Mouse (Mus musculus): ENCODE data around the gene Syn2. TPM values are rescaled to one million over a fixed set of nuclear protein-coding genes. Genes with fewer than 3 reads are reported as not detected.
"Not testable (repeated sequence)": the region's sequence is repeated elsewhere in the genome, so short reads cannot be mapped to it uniquely, and the experiment has no call there.

The Syn2 gene
- polyA plus RNA-seq, 1 experiment from 2014 or later = 23.3 TPM

DNA sequence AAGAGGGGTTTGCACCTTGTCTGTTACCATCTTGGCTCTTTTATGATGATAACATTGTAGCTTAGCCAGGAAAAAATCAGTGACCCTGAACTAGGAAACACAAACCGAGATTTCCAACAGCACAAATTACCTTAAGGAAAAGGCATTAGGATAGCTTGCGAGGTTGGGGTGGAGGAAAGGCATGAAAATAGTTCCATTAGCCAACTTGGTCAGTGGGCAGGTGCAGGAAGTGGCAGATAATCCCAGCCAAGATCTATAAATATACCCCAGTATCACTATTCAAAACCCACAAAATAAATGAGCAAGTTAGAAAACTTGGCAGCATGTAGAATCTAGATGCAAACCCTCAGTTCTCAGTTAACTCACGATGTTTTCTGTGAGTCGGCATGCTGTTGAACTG is 97.1 kb downstream of the Syn2 start:
- Histone ChIP-seq H3K9ac (ENCODE audit: low read length) (no peak overlapping the region), H3K36me3 (ENCODE audit: control insufficient read depth, insufficient read depth, low read length) (no peaks in the 10 kb centered on the region), H3K4me2 (ENCODE audit: low read length) (no peak overlapping the region), H3K9me3 (replicated peaks; ENCODE audit: control insufficient read depth, low read length) (no peaks in the 10 kb centered on the region), H3K4me3 (ENCODE audit: low read depth, low read length) (no peak overlapping the region), H3K27ac (ENCODE audit: low read depth, low read length) (no peak overlapping the region), H3K27me3 (replicated peaks; ENCODE audit: control insufficient read depth, insufficient read depth, low read length) (no peaks in the 10 kb centered on the region), H3K4me1 (ENCODE audit: control insufficient read depth, insufficient read depth, low read length) (no peaks in the 10 kb centered on the region)
- WGBS = 81% methylated on average over 4 of the region's 4 CpGs
- ATAC-seq = no peak
- DNase-seq (ENCODE audit: low spot score) = no peak

DNA sequence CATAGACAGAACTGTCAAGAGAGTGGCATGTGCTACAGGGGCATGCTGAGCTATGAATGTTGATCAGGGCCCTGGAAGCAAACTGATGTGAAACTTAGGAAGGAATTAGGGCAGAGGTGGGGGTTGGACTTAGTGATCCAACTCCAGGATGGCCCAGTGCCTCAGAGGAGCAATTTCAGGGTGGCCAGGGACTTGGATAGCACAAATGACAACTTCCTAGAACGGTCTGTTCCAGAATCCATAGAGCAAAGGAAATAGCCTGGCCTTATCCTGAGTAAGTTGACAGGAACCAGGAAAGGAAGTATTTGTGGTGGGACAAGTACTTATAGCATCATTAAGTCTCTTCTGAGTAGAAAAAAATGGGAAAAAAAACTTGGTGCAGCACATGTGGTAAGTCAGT is 97.9 kb downstream of the Syn2 start:
- ATAC-seq = no peak
- Histone ChIP-seq H3K27me3 (replicated peaks; ENCODE audit: control insufficient read depth, insufficient read depth, low read length) (no peaks in the 10 kb centered on the region), H3K9ac (ENCODE audit: low read length) (no peak overlapping the region), H3K4me2 (ENCODE audit: low read length) (no peak overlapping the region), H3K36me3 (ENCODE audit: control insufficient read depth, insufficient read depth, low read length) (no peaks in the 10 kb centered on the region), H3K9me3 (replicated peaks; ENCODE audit: control insufficient read depth, low read length) (no peaks in the 10 kb centered on the region), H3K27ac (ENCODE audit: low read depth, low read length) (no peak overlapping the region), H3K4me3 (ENCODE audit: low read depth, low read length) (no peak overlapping the region), H3K4me1 (ENCODE audit: control insufficient read depth, insufficient read depth, low read length) (no peaks in the 10 kb centered on the region)
- 96% methylated on average over 1 of the region's 1 CpGs for WGBS
- DNase-seq (ENCODE audit: low spot score) = no peak

DNA sequence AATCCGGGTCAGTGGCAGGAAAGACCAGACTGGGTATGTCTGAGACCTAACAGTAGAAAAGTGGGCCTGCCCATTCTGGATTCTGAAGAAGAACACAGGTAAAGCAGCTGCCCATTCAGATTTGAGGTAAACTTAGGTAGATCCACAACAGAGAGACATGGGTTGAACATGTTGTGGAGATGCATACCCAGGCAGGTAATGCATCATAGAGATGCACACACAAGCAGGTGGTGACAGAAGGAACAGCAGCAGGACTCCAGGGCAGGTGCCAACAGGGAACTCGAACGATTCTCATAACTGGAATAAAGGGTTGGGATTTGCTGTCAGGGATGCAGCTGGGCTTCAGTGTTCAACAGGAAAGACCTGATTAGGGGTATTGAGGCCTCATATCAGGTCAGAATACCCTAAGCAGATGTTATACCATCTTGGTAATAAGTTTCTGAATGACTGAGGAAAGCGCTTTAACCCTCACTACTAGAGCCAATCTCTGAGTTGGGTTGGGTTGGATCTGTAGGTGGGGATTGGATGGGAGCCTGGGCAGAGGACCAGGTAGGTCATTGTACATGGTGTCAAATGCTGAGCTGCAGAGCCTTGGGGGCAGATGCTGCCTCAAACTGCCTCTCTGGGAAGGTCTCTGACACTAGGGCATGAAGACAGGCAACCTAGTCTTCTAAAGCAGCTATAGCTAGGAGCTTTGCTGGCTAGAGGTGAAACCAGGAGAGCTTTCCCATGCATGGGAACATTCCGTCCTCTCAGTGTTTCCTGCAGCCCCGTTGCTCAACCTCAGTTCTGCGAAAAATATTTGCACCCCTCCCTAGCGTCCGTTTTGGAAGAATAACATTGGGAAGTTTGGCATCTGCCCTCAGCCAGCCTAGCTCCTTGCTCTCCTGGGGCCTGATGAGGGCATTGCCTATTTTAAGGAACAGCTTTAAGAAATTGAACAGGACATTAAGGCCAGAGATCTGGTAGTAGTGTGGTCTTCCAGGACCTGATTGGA is 103.6 kb downstream of the Syn2 start:
- Histone ChIP-seq H3K9me3 (replicated peaks; ENCODE audit: control insufficient read depth, low read length) (no peaks in the 10 kb centered on the region), H3K27ac (ENCODE audit: low read depth, low read length) (no peak overlapping the region), H3K9ac (ENCODE audit: low read length) (no peak overlapping the region), H3K36me3 (ENCODE audit: control insufficient read depth, insufficient read depth, low read length) (no peaks in the 10 kb centered on the region), H3K27me3 (replicated peaks; ENCODE audit: control insufficient read depth, insufficient read depth, low read length) (no peaks in the 10 kb centered on the region), H3K4me3 (ENCODE audit: low read depth, low read length) (no peak overlapping the region), H3K4me2 (ENCODE audit: low read length) (no peak overlapping the region), H3K4me1 (ENCODE audit: control insufficient read depth, insufficient read depth, low read length) (no peaks in the 10 kb centered on the region)
- DNase-seq (ENCODE audit: low spot score) = no peak
- WGBS = 87% methylated on average over 9 of the region's 9 CpGs
- ATAC-seq = no peak

DNA sequence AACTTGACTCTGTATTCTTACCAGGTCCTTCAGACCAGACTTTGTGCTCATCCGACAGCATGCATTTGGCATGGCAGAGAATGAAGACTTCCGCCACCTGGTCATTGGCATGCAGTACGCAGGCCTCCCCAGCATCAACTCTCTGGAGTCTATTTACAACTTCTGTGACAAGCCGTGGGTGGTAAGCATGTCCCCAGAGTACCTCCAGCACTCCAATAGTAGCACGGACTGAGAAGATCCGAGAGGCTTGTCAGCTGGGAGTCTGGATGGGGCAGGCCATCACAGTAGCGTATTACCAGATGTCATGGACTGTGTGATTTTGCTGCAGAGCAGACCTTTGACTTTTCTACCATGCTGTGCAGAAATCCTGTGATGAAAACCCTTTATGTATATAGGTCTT is 104.6 kb downstream of the Syn2 start:
- DNase-seq (ENCODE audit: low spot score) (no peak), ATAC-seq (no peak)
- 85% methylated on average over 7 of the region's 7 CpGs for WGBS
- H3K9me3 ChIP-seq (replicated peaks; ENCODE audit: control insufficient read depth, low read length) = no peaks in the 10 kb centered on the region
- H3K4me3 ChIP-seq (ENCODE audit: low read depth, low read length) = no peak overlapping the region
- H3K27me3 ChIP-seq (replicated peaks; ENCODE audit: control insufficient read depth, insufficient read depth, low read length) = no peaks in the 10 kb centered on the region
- no peaks in the 10 kb centered on the region for H3K36me3 ChIP-seq (ENCODE audit: control insufficient read depth, insufficient read depth, low read length)
- H3K9ac ChIP-seq (ENCODE audit: low read length) = no peak overlapping the region
- no peak overlapping the region for H3K27ac ChIP-seq (ENCODE audit: low read depth, low read length)
- H3K4me2 ChIP-seq (ENCODE audit: low read length) = no peak overlapping the region
- H3K4me1 ChIP-seq (ENCODE audit: control insufficient read depth, insufficient read depth, low read length) = no peaks in the 10 kb centered on the region

DNA sequence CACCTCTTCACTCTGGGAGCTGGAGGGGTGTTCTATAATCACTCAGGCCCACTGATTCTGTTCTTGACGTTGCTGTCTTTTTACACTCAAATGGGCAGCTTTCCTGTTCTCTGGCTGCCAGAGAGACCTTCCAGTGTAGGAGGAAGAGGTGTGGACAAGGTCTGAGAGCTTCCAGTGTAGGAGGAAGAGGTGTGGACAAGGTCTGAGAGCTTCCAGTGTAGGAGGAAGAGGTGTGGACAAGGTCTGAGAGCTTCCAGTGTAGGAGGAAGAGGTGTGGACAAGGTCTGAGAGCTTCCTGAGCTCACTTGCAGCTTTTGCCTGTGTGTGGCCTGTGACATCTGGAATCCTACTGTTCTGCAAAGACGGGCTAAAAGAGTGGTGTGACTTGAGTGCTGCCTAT is 105.7 kb downstream of the Syn2 start:
- H3K27ac ChIP-seq (ENCODE audit: low read depth, low read length); H3K36me3 ChIP-seq (ENCODE audit: control insufficient read depth, insufficient read depth, low read length); H3K9ac ChIP-seq (ENCODE audit: low read length); H3K4me1 ChIP-seq (ENCODE audit: control insufficient read depth, insufficient read depth, low read length); H3K27me3 ChIP-seq (replicated peaks; ENCODE audit: control insufficient read depth, insufficient read depth, low read length); H3K9me3 ChIP-seq (replicated peaks; ENCODE audit: control insufficient read depth, low read length); ATAC-seq; H3K4me2 ChIP-seq (ENCODE audit: low read length); H3K4me3 ChIP-seq (ENCODE audit: low read depth, low read length); DNase-seq (ENCODE audit: low spot score): not testable (repeated sequence)
- 45% methylated on average over 2 of the region's 2 CpGs for WGBS

DNA sequence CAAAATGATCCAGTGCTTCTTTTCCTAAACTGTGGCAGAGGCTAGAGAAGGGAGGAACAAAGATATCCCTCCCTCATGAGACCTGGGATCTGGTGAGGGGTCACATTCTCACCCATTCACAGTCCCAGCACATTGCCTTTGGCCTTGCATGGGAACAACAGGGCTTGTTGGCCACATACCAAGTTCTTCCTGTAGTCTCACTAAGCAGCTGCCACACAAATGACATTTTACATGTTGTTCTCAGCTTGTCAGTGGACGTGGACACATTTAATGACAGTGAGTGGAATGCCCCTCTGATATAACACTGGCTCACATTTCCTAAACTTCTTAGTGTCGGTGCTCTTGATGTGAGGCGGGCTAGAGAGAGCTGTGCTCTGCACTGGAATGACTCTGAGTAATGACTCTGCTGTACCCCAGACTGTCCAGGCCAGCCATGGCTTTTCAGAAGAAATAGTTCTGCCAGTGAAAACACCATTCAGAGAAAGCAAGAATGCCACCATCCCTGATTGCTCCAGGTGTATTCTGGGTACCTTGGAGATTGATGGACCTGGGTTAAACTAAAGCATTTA is 106.5 kb downstream of the Syn2 start:
- H3K27ac ChIP-seq (ENCODE audit: low read depth, low read length) = no peak overlapping the region
- no peaks in the 10 kb centered on the region for H3K4me1 ChIP-seq (ENCODE audit: control insufficient read depth, insufficient read depth, low read length)
- no peak overlapping the region for H3K4me3 ChIP-seq (ENCODE audit: low read depth, low read length)
- no peaks in the 10 kb centered on the region for H3K9me3 ChIP-seq (replicated peaks; ENCODE audit: control insufficient read depth, low read length)
- H3K27me3 ChIP-seq (replicated peaks; ENCODE audit: control insufficient read depth, insufficient read depth, low read length) = no peaks in the 10 kb centered on the region
- no peak overlapping the region for H3K4me2 ChIP-seq (ENCODE audit: low read length)
- DNase-seq (ENCODE audit: low spot score) = peak; percentile 27
- WGBS = 49% methylated on average over 3 of the region's 3 CpGs
- H3K36me3 ChIP-seq (ENCODE audit: control insufficient read depth, insufficient read depth, low read length) = 0 out of 2 replicates have a peak, but pooled peaks cover 4% of the 10 kb centered on the region
- no peak for ATAC-seq
- no peak overlapping the region for H3K9ac ChIP-seq (ENCODE audit: low read length)

DNA sequence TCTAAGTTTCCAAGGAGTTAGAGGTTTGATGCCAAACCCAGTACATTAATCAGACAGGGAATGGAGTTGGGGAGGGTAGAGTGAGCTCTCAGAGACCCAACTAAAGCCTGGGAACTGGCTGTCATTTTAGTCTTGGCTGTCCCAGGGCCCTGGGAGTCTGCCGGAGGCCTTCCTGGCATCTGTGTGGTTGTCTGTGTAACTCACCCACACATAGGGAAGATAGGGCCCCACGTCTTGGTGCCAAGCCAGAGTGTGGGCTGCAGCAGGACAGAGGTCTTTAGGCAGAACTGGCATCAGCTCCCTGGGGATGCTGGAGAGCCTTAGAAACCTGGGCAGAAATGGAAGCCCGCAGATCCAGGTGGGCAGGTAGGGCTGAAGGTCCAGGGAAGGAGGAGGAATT is 107.2 kb downstream of the Syn2 start:
- H3K27ac ChIP-seq (ENCODE audit: low read depth, low read length) = no peak overlapping the region

DNA sequence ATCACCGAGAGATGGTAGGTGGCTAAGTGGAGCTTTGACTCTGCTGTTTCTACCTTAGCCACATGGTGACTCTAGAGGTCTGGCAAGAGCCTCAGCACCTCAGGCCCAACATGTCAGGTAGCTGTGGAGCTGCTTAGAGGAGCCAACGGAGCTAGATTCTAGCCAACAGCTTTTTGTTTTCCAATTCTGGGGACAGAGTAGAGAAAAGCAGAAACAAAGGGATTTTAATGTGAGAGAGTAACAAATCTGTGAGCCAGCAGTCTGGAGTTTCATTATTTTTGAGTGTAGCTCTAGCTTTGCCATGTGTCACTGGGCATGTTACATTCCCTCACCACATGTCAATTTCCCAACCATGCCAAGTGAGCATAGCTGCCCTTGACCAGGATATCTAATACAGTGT is 109.5 kb downstream of the Syn2 start:
- no peak for ATAC-seq
- H3K4me1 ChIP-seq (ENCODE audit: control insufficient read depth, insufficient read depth, low read length) = no peaks in the 10 kb centered on the region

More for the DNA sequence above, 107.2 kb downstream of the Syn2 start:
- no peak overlapping the region for H3K4me2 ChIP-seq (ENCODE audit: low read length)
- no peaks in the 10 kb centered on the region for H3K27me3 ChIP-seq (replicated peaks; ENCODE audit: control insufficient read depth, insufficient read depth, low read length)
- H3K9ac ChIP-seq (ENCODE audit: low read length) = no peak overlapping the region
- DNase-seq (ENCODE audit: low spot score) (no peak), ATAC-seq (no peak)
- no peaks in the 10 kb centered on the region for H3K4me1 ChIP-seq (ENCODE audit: control insufficient read depth, insufficient read depth, low read length)
- H3K9me3 ChIP-seq (replicated peaks; ENCODE audit: control insufficient read depth, low read length) = no peaks in the 10 kb centered on the region
- 94% methylated on average over 3 of the region's 3 CpGs for WGBS
- H3K4me3 ChIP-seq (ENCODE audit: low read depth, low read length) = no peak overlapping the region
- 0 out of 2 replicates have a peak, but pooled peaks cover 6% of the 10 kb centered on the region for H3K36me3 ChIP-seq (ENCODE audit: control insufficient read depth, insufficient read depth, low read length)

DNA sequence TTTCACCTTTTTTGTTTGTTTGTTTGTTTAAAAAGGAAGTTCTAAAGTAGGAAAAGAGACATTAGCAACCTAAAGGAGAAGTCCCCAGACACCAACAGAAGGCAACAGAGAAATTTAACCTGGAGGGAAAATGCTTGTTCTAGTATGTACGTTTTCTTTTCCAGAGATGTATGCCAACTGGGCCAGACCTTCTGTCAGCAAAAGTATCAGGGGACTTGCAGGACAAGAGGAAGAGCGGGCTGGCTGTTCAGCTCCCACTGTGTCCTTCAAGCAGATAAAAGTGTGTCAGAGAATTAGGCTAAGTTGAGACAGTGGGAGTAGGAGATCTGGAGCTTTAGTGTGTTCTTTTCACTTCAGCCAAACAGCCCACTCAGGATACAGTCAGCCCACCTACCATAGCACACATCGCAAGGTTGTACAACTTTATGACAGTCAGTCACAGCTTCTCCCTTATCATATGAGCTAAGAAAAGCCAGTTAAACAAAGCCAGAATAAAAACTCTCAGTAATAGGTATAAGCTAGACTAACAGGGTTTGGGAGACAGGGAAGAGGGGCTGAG is 110.9 kb downstream of the Syn2 start:
- no peak overlapping the region for H3K4me2 ChIP-seq (ENCODE audit: low read length)
- H3K9ac ChIP-seq (ENCODE audit: low read length) = no peak overlapping the region
- WGBS = 89% methylated on average over 3 of the region's 3 CpGs
- no peaks in the 10 kb centered on the region for H3K4me1 ChIP-seq (ENCODE audit: control insufficient read depth, insufficient read depth, low read length)
- DNase-seq (ENCODE audit: low spot score) = no peak
- 0 out of 2 replicates have a peak, but pooled peaks cover 6% of the 10 kb centered on the region for H3K36me3 ChIP-seq (ENCODE audit: control insufficient read depth, insufficient read depth, low read length)
- no peak overlapping the region for H3K27ac ChIP-seq (ENCODE audit: low read depth, low read length)
- no peak for ATAC-seq
- H3K4me3 ChIP-seq (ENCODE audit: low read depth, low read length) = no peak overlapping the region
- no peaks in the 10 kb centered on the region for H3K9me3 ChIP-seq (replicated peaks; ENCODE audit: control insufficient read depth, low read length)
- H3K27me3 ChIP-seq (replicated peaks; ENCODE audit: control insufficient read depth, insufficient read depth, low read length) = no peaks in the 10 kb centered on the region

More for the DNA sequence above, 109.5 kb downstream of the Syn2 start:
- Histone ChIP-seq H3K4me3 (ENCODE audit: low read depth, low read length) (no peak overlapping the region), H3K9ac (ENCODE audit: low read length) (no peak overlapping the region), H3K36me3 (ENCODE audit: control insufficient read depth, insufficient read depth, low read length) (0 out of 2 replicates have a peak, but pooled peaks cover 6% of the 10 kb centered on the region), H3K27ac (ENCODE audit: low read depth, low read length) (no peak overlapping the region), H3K27me3 (replicated peaks; ENCODE audit: control insufficient read depth, insufficient read depth, low read length) (no peaks in the 10 kb centered on the region), H3K9me3 (replicated peaks; ENCODE audit: control insufficient read depth, low read length) (no peaks in the 10 kb centered on the region), H3K4me2 (ENCODE audit: low read length) (no peak overlapping the region)
- 66% methylated on average over 2 of the region's 2 CpGs for WGBS
- DNase-seq (ENCODE audit: low spot score) = no peak
